Mouse (Mus musculus) stomach, embryonic 15.5 days (tissue): ENCODE data around the gene Elavl3. TPM values are rescaled to one million over a fixed set of nuclear protein-coding genes. Genes with fewer than 3 reads are reported as not detected.

Experiments
- ATAC-seq: fragments of 200-750 bp; cut with Nextera tagmentation; 2 replicates; pipeline ENCODE4 v1.8.0; 2017; ENCODE audit warnings: low read depth, moderate number of reproducible peaks, moderate TSS enrichment; ENCODE audit not compliant: insufficient read depth, low FRiP score
- H3K27ac ChIP-seq: fragments of 300-500 bp; sonication (generic); 2 replicates; pipeline ENCODE4 v1.5.1; 2015; ENCODE audit warnings: mild to moderate bottlenecking, inconsistent platforms
- H3K27me3 ChIP-seq: fragments of 300-500 bp; sonication (generic); replicated peaks from 2 replicates; pipeline ENCODE4 v1.6.1; 2015; ENCODE audit warnings: inconsistent platforms
- H3K36me3 ChIP-seq: fragments of 300-500 bp; sonication (generic); 2 replicates; pipeline ENCODE4 v1.6.1; 2015; ENCODE audit warnings: inconsistent platforms
- H3K4me1 ChIP-seq: fragments of 300-500 bp; sonication (generic); 2 replicates; pipeline ENCODE4 v1.6.1; 2015; ENCODE audit warnings: inconsistent platforms
- H3K4me2 ChIP-seq: fragments of 300-500 bp; sonication (generic); 2 replicates; pipeline ENCODE4 v1.6.1; 2015; ENCODE audit warnings: mild to moderate bottlenecking, inconsistent platforms
- H3K4me3 ChIP-seq: fragments of 300-500 bp; sonication (generic); replicated peaks from 2 replicates; pipeline ENCODE4 v1.5.1; 2015; ENCODE audit warnings: inconsistent platforms
- H3K9ac ChIP-seq: fragments of 300-500 bp; sonication (generic); 2 replicates; pipeline ENCODE4 v1.6.1; 2015; ENCODE audit warnings: inconsistent platforms
- H3K9me3 ChIP-seq: fragments of 300-500 bp; sonication (generic); 2 replicates; pipeline ENCODE4 v1.6.1; 2016; ENCODE audit warnings: inconsistent platforms
- WGBS: fragments of 180-500 bp; shearing (Covaris S2); methylation state at CpG from one replicate; pipeline ENCODE4 v1.1.7; 2015; 5-methylcytosine and 5-hydroxymethylcytosine counted together
- polyA plus RNA-seq: library from polyadenylated mRNA; unstranded; fragments of >200 nt; fragmentation: Nextera tagmentation; extraction: Ambion mirVana; gene quantifications from 2 replicates; pipeline ENCODE4 v1.2.1, GENCODE M21; 2015

Elavl3 gene
- polyA plus RNA-seq, 1 experiment from 2014 or later: 2.8 TPM

GRCm38 (mm10) chr9:22001633-22002032 lies 50.2 kb downstream of the Elavl3 start:
- no peak for ATAC-seq

GRCm38 (mm10) chr9:22000296-22000695 lies 51.5 kb downstream of the Elavl3 start:
- H3K4me3 ChIP-seq: no peak overlapping the region
- H3K9me3 ChIP-seq: no peaks in the 10 kb centered on the region
- no peak overlapping the region for H3K4me2 ChIP-seq
- ATAC-seq: no peak
- WGBS: 90% methylated on average over 6 of the region's 6 CpGs
- peaks cover 22% of the 10 kb centered on the region for H3K4me1 ChIP-seq
- no peak overlapping the region for H3K9ac ChIP-seq
- H3K27ac ChIP-seq: no peak overlapping the region
- H3K27me3 ChIP-seq: no peaks in the 10 kb centered on the region
- 0 out of 2 replicates have a peak, but pooled peaks cover 8% of the 10 kb centered on the region for H3K36me3 ChIP-seq

More at GRCm38 (mm10) chr9:22001633-22002032, 50.2 kb downstream of the Elavl3 start:
- peaks cover 14% of the 10 kb centered on the region; the same call in 1 of the 2 replicates for H3K36me3 ChIP-seq
- H3K4me1 ChIP-seq: peaks cover 22% of the 10 kb centered on the region
- no peak overlapping the region for H3K4me2 ChIP-seq
- H3K27ac ChIP-seq: no peak overlapping the region
- WGBS: 80% methylated on average over 4 of the region's 4 CpGs
- no peak overlapping the region for H3K9ac ChIP-seq
- no peak overlapping the region for H3K4me3 ChIP-seq
- H3K27me3 ChIP-seq: no peaks in the 10 kb centered on the region
- H3K9me3 ChIP-seq: no peaks in the 10 kb centered on the region

GRCm38 (mm10) chr9:21996178-21996867 lies 55.5 kb downstream of the Elavl3 start:
- WGBS: 75% methylated on average over 3 of the region's 3 CpGs
- ATAC-seq: no peak
- Histone ChIP-seq H3K4me2 (no peak overlapping the region), H3K27ac (no peak overlapping the region), H3K27me3 (peaks cover 10% of the 10 kb centered on the region), H3K9ac (no peak overlapping the region), H3K4me3 (no peak overlapping the region), H3K4me1 (no peaks in the 10 kb centered on the region), H3K9me3 (no peaks in the 10 kb centered on the region), H3K36me3 (no peaks in the 10 kb centered on the region)

- 68% methylated on average over 4 of the region's 4 CpGs for WGBS
- Histone ChIP-seq H3K4me2 (no peak overlapping the region), H3K4me3 (no peak overlapping the region), H3K27ac (no peak overlapping the region), H3K9ac (no peak overlapping the region), H3K4me1 (peaks cover 24% of the 10 kb centered on the region), H3K27me3 (peaks cover 50% of the 10 kb centered on the region), H3K9me3 (no peaks in the 10 kb centered on the region), H3K36me3 (no peaks in the 10 kb centered on the region)
- no peak for ATAC-seq
These were observed 59.6 kb downstream of the Elavl3 start for GRCm38 (mm10) chr9:21992227-21992626.

GRCm38 (mm10) chr9:21989230-21990110 lies 62.4 kb downstream of the Elavl3 start, which contains the start of gene Rgl3:
TSS of gene Rgl3 (minus strand) at chr9:21989446.
- peaks cover 60% of the 10 kb centered on the region for H3K27me3 ChIP-seq
- ATAC-seq: peak; percentile 41; the same call in 1 of the 2 replicates

GRCm38 (mm10) chr9:21988421-21989101 lies 63.3 kb downstream of the Elavl3 start:
- WGBS: under 1% methylated on average over 32 of the region's 32 CpGs
- peaks cover 60% of the 10 kb centered on the region for H3K27me3 ChIP-seq

More at GRCm38 (mm10) chr9:21989230-21990110, 62.4 kb downstream of the Elavl3 start, which contains the start of gene Rgl3:
- Histone ChIP-seq H3K36me3 (no peaks in the 10 kb centered on the region), H3K4me1 (peaks cover 24% of the 10 kb centered on the region), H3K4me3 (peak within 1 kb of the TSS; percentile 49), H3K4me2 (peak within 1 kb of the TSS; percentile 90), H3K27ac (no peak within 1 kb of the TSS), H3K9ac (no peak within 1 kb of the TSS), H3K9me3 (no peaks in the 10 kb centered on the region)
- 2% methylated on average over 42 of the region's 42 CpGs for WGBS

GRCm38 (mm10) chr9:21987592-21988342 lies 64.1 kb downstream of the Elavl3 start:
- peak overlapping the region; percentile 90 for H3K4me2 ChIP-seq
- H3K9ac ChIP-seq: no peak overlapping the region
- H3K27ac ChIP-seq: no peak overlapping the region
- peaks cover 24% of the 10 kb centered on the region for H3K4me1 ChIP-seq
- WGBS: 9% methylated on average over 36 of the region's 36 CpGs
- no peaks in the 10 kb centered on the region for H3K36me3 ChIP-seq
- H3K4me3 ChIP-seq: peak overlapping the region; percentile 49
- peaks cover 60% of the 10 kb centered on the region for H3K27me3 ChIP-seq
- no peak for ATAC-seq
- no peaks in the 10 kb centered on the region for H3K9me3 ChIP-seq

More at GRCm38 (mm10) chr9:21988421-21989101, 63.3 kb downstream of the Elavl3 start:
- Histone ChIP-seq H3K4me1 (peaks cover 24% of the 10 kb centered on the region), H3K9ac (no peak overlapping the region), H3K4me3 (peak overlapping the region; percentile 49), H3K27ac (no peak overlapping the region), H3K36me3 (no peaks in the 10 kb centered on the region), H3K9me3 (no peaks in the 10 kb centered on the region), H3K4me2 (peak overlapping the region; percentile 90)
- ATAC-seq: peak; percentile 61

- H3K9me3 ChIP-seq: no peaks in the 10 kb centered on the region
- 35% methylated on average over 3 of the region's 3 CpGs for WGBS
- H3K27ac ChIP-seq: no peak overlapping the region
- peaks cover 26% of the 10 kb centered on the region for H3K27me3 ChIP-seq
- H3K4me3 ChIP-seq: no peak overlapping the region
- no peaks in the 10 kb centered on the region for H3K36me3 ChIP-seq
- no peak overlapping the region for H3K4me2 ChIP-seq
- H3K4me1 ChIP-seq: peaks cover 13% of the 10 kb centered on the region
- no peak for ATAC-seq
- no peak overlapping the region for H3K9ac ChIP-seq
These were observed 67.9 kb downstream of the Elavl3 start for GRCm38 (mm10) chr9:21983911-21984310.

GRCm38 (mm10) chr9:21978398-21979128 lies 73.3 kb downstream of the Elavl3 start:
- Histone ChIP-seq H3K4me2 (no peak overlapping the region), H3K9me3 (no peaks in the 10 kb centered on the region), H3K4me1 (no peaks in the 10 kb centered on the region), H3K4me3 (no peak overlapping the region), H3K27me3 (no peaks in the 10 kb centered on the region), H3K36me3 (no peaks in the 10 kb centered on the region), H3K9ac (no peak overlapping the region), H3K27ac (no peak overlapping the region)
- 85% methylated on average over 4 of the region's 4 CpGs for WGBS
- no peak for ATAC-seq

GRCm38 (mm10) chr9:21977972-21978371 lies 73.9 kb downstream of the Elavl3 start:
- H3K9ac ChIP-seq: no peak overlapping the region
- ATAC-seq: no peak

More at GRCm38 (mm10) chr9:21977972-21978371, 73.9 kb downstream of the Elavl3 start:
- no peak overlapping the region for H3K4me3 ChIP-seq
- WGBS: 21% methylated on average over 2 of the region's 2 CpGs
- no peaks in the 10 kb centered on the region for H3K4me1 ChIP-seq
- H3K4me2 ChIP-seq: no peak overlapping the region
- no peak overlapping the region for H3K27ac ChIP-seq
- H3K27me3 ChIP-seq: no peaks in the 10 kb centered on the region
- H3K36me3 ChIP-seq: no peaks in the 10 kb centered on the region
- H3K9me3 ChIP-seq: no peaks in the 10 kb centered on the region
